Mouse (Mus musculus): ENCODE results near the gene Nt5e. TPM values are rescaled to one million over a fixed set of nuclear protein-coding genes. Genes with fewer than 3 reads are reported as not detected.

Nt5e gene
- polyA plus RNA-seq, 2 experiments, result 19.1 to 27.3 TPM

- no peak overlapping the region for H3K9ac ChIP-seq (ENCODE audit: low read depth, low read length, severe bottlenecking)
- DNase-seq (ENCODE audit: low spot score) (no peak), ATAC-seq (ENCODE audit: low FRiP score, low read depth) (no peak)
- no peaks in the 10 kb centered on the region; the same call in 1 of the 2 replicates for H3K36me3 ChIP-seq (ENCODE audit: control insufficient read depth, insufficient read depth, low read length)
- H3K4me1 ChIP-seq (ENCODE audit: control insufficient read depth, insufficient read depth, low read length), result peaks cover 13% of the 10 kb centered on the region
- 93% methylated on average over 3 of the region's 3 CpGs for WGBS
- H3K9me3 ChIP-seq (ENCODE audit: control insufficient read depth, low read length), result no peaks in the 10 kb centered on the region
- H3K27ac ChIP-seq (replicated peaks; ENCODE audit: low read depth, low read length), result no peak overlapping the region
- no peak overlapping the region for H3K4me2 ChIP-seq (replicated peaks; ENCODE audit: low read depth, low read length, severe bottlenecking)
- no peak overlapping the region for H3K4me3 ChIP-seq (replicated peaks; ENCODE audit: low read length)
- TF ChIP-seq POLR2A (IDR thresholded peaks at IDR 0.05; ENCODE audit: borderline replicate concordance, extremely low read depth, insufficient read depth, insufficient read length), result no peak
- no peaks in the 10 kb centered on the region for H3K27me3 ChIP-seq (ENCODE audit: control insufficient read depth, insufficient read depth, low read length)
Observed at GRCm38 (mm10) chr9:88363102-88363501, 36.1 kb downstream of the Nt5e start.

GRCm38 (mm10) chr9:88366308-88366707, 39.3 kb downstream of the Nt5e start:
- Histone ChIP-seq H3K4me1 (ENCODE audit: control insufficient read depth, insufficient read depth, low read length) (peaks cover 10% of the 10 kb centered on the region), H3K9me3 (ENCODE audit: control insufficient read depth, low read length) (no peaks in the 10 kb centered on the region), H3K27me3 (ENCODE audit: control insufficient read depth, insufficient read depth, low read length) (no peaks in the 10 kb centered on the region), H3K4me3 (replicated peaks; ENCODE audit: low read length) (no peak overlapping the region), H3K4me2 (replicated peaks; ENCODE audit: low read depth, low read length, severe bottlenecking) (no peak overlapping the region), H3K9ac (ENCODE audit: low read depth, low read length, severe bottlenecking) (no peak overlapping the region), H3K36me3 (ENCODE audit: control insufficient read depth, insufficient read depth, low read length) (no peaks in the 10 kb centered on the region; the same call in 1 of the 2 replicates), H3K27ac (replicated peaks; ENCODE audit: low read depth, low read length) (no peak overlapping the region)
- DNase-seq (ENCODE audit: low spot score) (no peak), ATAC-seq (ENCODE audit: low FRiP score, low read depth) (no peak)
- 80% methylated on average over 4 of the region's 4 CpGs for WGBS
- TF ChIP-seq POLR2A (IDR thresholded peaks at IDR 0.05; ENCODE audit: borderline replicate concordance, extremely low read depth, insufficient read depth, insufficient read length), result no peak

- DNase-seq (ENCODE audit: low spot score) (no peak), ATAC-seq (ENCODE audit: low FRiP score, low read depth) (no peak)
- Histone ChIP-seq H3K27ac (replicated peaks; ENCODE audit: low read depth, low read length) (no peak overlapping the region), H3K36me3 (ENCODE audit: control insufficient read depth, insufficient read depth, low read length) (peaks cover 2% of the 10 kb centered on the region; the same call in 1 of the 2 replicates), H3K4me2 (replicated peaks; ENCODE audit: low read depth, low read length, severe bottlenecking) (no peak overlapping the region), H3K4me3 (replicated peaks; ENCODE audit: low read length) (no peak overlapping the region), H3K4me1 (ENCODE audit: control insufficient read depth, insufficient read depth, low read length) (peaks cover 8% of the 10 kb centered on the region; the same call in 1 of the 2 replicates), H3K9ac (ENCODE audit: low read depth, low read length, severe bottlenecking) (no peak overlapping the region), H3K27me3 (ENCODE audit: control insufficient read depth, insufficient read depth, low read length) (no peaks in the 10 kb centered on the region), H3K9me3 (ENCODE audit: control insufficient read depth, low read length) (no peaks in the 10 kb centered on the region)
- no peak for TF ChIP-seq POLR2A (IDR thresholded peaks at IDR 0.05; ENCODE audit: borderline replicate concordance, extremely low read depth, insufficient read depth, insufficient read length)
- WGBS, result 93% methylated on average over 4 of the region's 4 CpGs
Observed at GRCm38 (mm10) chr9:88366819-88367218, 39.8 kb downstream of the Nt5e start.

GRCm38 (mm10) chr9:88367322-88367721, 40.3 kb downstream of the Nt5e start:
- Histone ChIP-seq H3K4me3 (replicated peaks; ENCODE audit: low read length) (no peak overlapping the region), H3K36me3 (ENCODE audit: control insufficient read depth, insufficient read depth, low read length) (peaks cover 2% of the 10 kb centered on the region; the same call in 1 of the 2 replicates), H3K9ac (ENCODE audit: low read depth, low read length, severe bottlenecking) (no peak overlapping the region), H3K4me1 (ENCODE audit: control insufficient read depth, insufficient read depth, low read length) (0 out of 2 replicates have a peak, but pooled peaks cover 3% of the 10 kb centered on the region), H3K4me2 (replicated peaks; ENCODE audit: low read depth, low read length, severe bottlenecking) (no peak overlapping the region), H3K27me3 (ENCODE audit: control insufficient read depth, insufficient read depth, low read length) (no peaks in the 10 kb centered on the region), H3K27ac (replicated peaks; ENCODE audit: low read depth, low read length) (no peak overlapping the region), H3K9me3 (ENCODE audit: control insufficient read depth, low read length) (no peaks in the 10 kb centered on the region)
- ATAC-seq (ENCODE audit: low FRiP score, low read depth) (no peak), DNase-seq (ENCODE audit: low spot score) (no peak)
- 87% methylated on average over 5 of the region's 5 CpGs for WGBS
- TF ChIP-seq POLR2A (IDR thresholded peaks at IDR 0.05; ENCODE audit: borderline replicate concordance, extremely low read depth, insufficient read depth, insufficient read length), result no peak

- no peak for ATAC-seq (ENCODE audit: low FRiP score, low read depth)
- Histone ChIP-seq H3K27ac (replicated peaks; ENCODE audit: low read depth, low read length) (no peak overlapping the region), H3K4me2 (replicated peaks; ENCODE audit: low read depth, low read length, severe bottlenecking) (no peak overlapping the region), H3K4me3 (replicated peaks; ENCODE audit: low read length) (no peak overlapping the region), H3K9me3 (ENCODE audit: control insufficient read depth, low read length) (no peaks in the 10 kb centered on the region), H3K4me1 (ENCODE audit: control insufficient read depth, insufficient read depth, low read length) (0 out of 2 replicates have a peak, but pooled peaks cover under 1% of the 10 kb centered on the region), H3K36me3 (ENCODE audit: control insufficient read depth, insufficient read depth, low read length) (peaks cover 6% of the 10 kb centered on the region; the same call in 1 of the 2 replicates), H3K27me3 (ENCODE audit: control insufficient read depth, insufficient read depth, low read length) (no peaks in the 10 kb centered on the region), H3K9ac (ENCODE audit: low read depth, low read length, severe bottlenecking) (no peak overlapping the region)
- TF ChIP-seq POLR2A (IDR thresholded peaks at IDR 0.05; ENCODE audit: borderline replicate concordance, extremely low read depth, insufficient read depth, insufficient read length), result no peak
- 70% methylated on average over 1 of the region's 1 CpGs for WGBS
- no peak for DNase-seq (ENCODE audit: low spot score)
Observed at GRCm38 (mm10) chr9:88367751-88368150, 40.8 kb downstream of the Nt5e start.
